Comparison of ENCODE assay signal across 8 mouse cellular contexts in genomic region chr12:106378303-106379075, GRCm38 (mm10).
A peak's percentile ranks its signal among the peaks of the same experiment; 100 is the strongest.
DNase-seq lines count a peak whose midpoint lies in the region; ATAC-seq and TF ChIP-seq lines count a peak whose summit lies in the region.

No protein-coding gene starts in this region.

- WGBS in heart, embryonic 16.5 days: 26% methylated on average over 19 of the region's 19 CpGs
- 16% methylated on average over 19 of the region's 19 CpGs for WGBS in forebrain, embryonic 10.5 days
- WGBS in neural tube, embryonic 13.5 days: 11% methylated on average over 19 of the region's 19 CpGs
- 29% methylated on average over 19 of the region's 19 CpGs for WGBS in cerebellum, adult 2 months

- TF ChIP-seq POLR2A in cerebellum, adult 2 months (IDR thresholded peaks at IDR 0.05; ENCODE audit: borderline replicate concordance, insufficient read depth, low read length): no peak

- no peaks in the 10 kb centered on the region for H3K36me3 ChIP-seq in heart, embryonic 16.5 days (ENCODE audit: control insufficient read depth, insufficient read depth)
- H3K36me3 ChIP-seq in forebrain, embryonic 10.5 days (replicated peaks): no peaks in the 10 kb centered on the region
- no peaks in the 10 kb centered on the region for H3K36me3 ChIP-seq in neural tube, embryonic 13.5 days

- no peaks in the 10 kb centered on the region for H3K4me1 ChIP-seq in heart, embryonic 16.5 days (ENCODE audit: control insufficient read depth, insufficient read depth, low read length)
- peaks cover 35% of the 10 kb centered on the region for H3K4me1 ChIP-seq in forebrain, embryonic 10.5 days
- H3K4me1 ChIP-seq in neural tube, embryonic 13.5 days (replicated peaks): peaks cover 66% of the 10 kb centered on the region
- no peaks in the 10 kb centered on the region for H3K4me1 ChIP-seq in cerebellum, adult 2 months (ENCODE audit: control insufficient read depth, insufficient read depth, low read length)

- TF ChIP-seq CTCF in cerebellum, adult 2 months (IDR thresholded peaks at IDR 0.05; ENCODE audit: borderline replicate concordance, insufficient read depth, low read depth, low read length): no peak

- DNase-seq in heart, postnatal 4 days: no peak
- peak; percentile 53 for DNase-seq in forebrain, embryonic 10.5 days (ENCODE audit: extremely low spot score, low spot score)
- DNase-seq in kidney, postnatal 10 days: peak; percentile 17
- DNase-seq in cerebellum, adult 2 months: no peak
- no peak for DNase-seq in cerebellum, postnatal 4 days (ENCODE audit: low spot score in 2 of 2)
- no peak for DNase-seq in gastrocnemius, postnatal 10 days

- peaks cover 2% of the 10 kb centered on the region; the same call in 1 of the 2 replicates for H3K27me3 ChIP-seq in heart, embryonic 16.5 days (ENCODE audit: control insufficient read depth, insufficient read depth, low read length)
- peaks cover 52% of the 10 kb centered on the region for H3K27me3 ChIP-seq in forebrain, embryonic 10.5 days (ENCODE audit: poor library complexity, severe bottlenecking)
- H3K27me3 ChIP-seq in neural tube, embryonic 13.5 days: no peaks in the 10 kb centered on the region
- peaks cover 4% of the 10 kb centered on the region; the same call in 1 of the 2 replicates for H3K27me3 ChIP-seq in cerebellum, adult 2 months (ENCODE audit: control insufficient read depth, insufficient read depth, low read length)

- H3K4me3 ChIP-seq in heart, embryonic 16.5 days (ENCODE audit: low read length): peak overlapping the region; percentile 44
- H3K4me3 ChIP-seq in forebrain, embryonic 10.5 days: peak overlapping the region; percentile 48
- peak overlapping the region; percentile 30 for H3K4me3 ChIP-seq in neural tube, embryonic 13.5 days
- H3K4me3 ChIP-seq in cerebellum, adult 2 months (replicated peaks; ENCODE audit: insufficient read depth, low read depth, low read length): no peak overlapping the region

- no peak for ATAC-seq in heart, embryonic 16.5 days (replicated peaks; ENCODE audit: extremely low read depth, insufficient read depth, low FRiP score)
- ATAC-seq in neural tube, embryonic 13.5 days (ENCODE audit: low read depth): no peak

- H3K27ac ChIP-seq in heart, embryonic 16.5 days (ENCODE audit: low read length): no peak overlapping the region
- peak overlapping the region; percentile 81 for H3K27ac ChIP-seq in forebrain, embryonic 10.5 days
- peak overlapping the region; percentile 67 for H3K27ac ChIP-seq in neural tube, embryonic 13.5 days (replicated peaks)
- H3K27ac ChIP-seq in cerebellum, adult 2 months (ENCODE audit: insufficient read depth, low read length): no peak overlapping the region

- no peak overlapping the region for H3K9ac ChIP-seq in heart, embryonic 16.5 days (ENCODE audit: low read length)
- peak overlapping the region; percentile 63 for H3K9ac ChIP-seq in neural tube, embryonic 13.5 days

- H3K4me2 ChIP-seq in heart, embryonic 16.5 days (ENCODE audit: low read depth, low read length): peak overlapping the region; percentile 65
- H3K4me2 ChIP-seq in neural tube, embryonic 13.5 days: peak overlapping the region; percentile 56

- H3K9me3 ChIP-seq in heart, embryonic 16.5 days (replicated peaks; ENCODE audit: control insufficient read depth, low read length): no peaks in the 10 kb centered on the region
- no peaks in the 10 kb centered on the region for H3K9me3 ChIP-seq in forebrain, embryonic 10.5 days
- H3K9me3 ChIP-seq in neural tube, embryonic 13.5 days: no peaks in the 10 kb centered on the region

Comparison
In these comparisons a context has a peak if more than half of its experiments do, and no peak if none do; other contexts are left out.
1. H3K27ac ChIP-seq: peak in forebrain, embryonic 10.5 days (single experiment) and neural tube, embryonic 13.5 days (single experiment); none in heart, embryonic 16.5 days (single experiment) and cerebellum, adult 2 months (single experiment).
2. DNase-seq: peak in forebrain, embryonic 10.5 days (single experiment) and kidney, postnatal 10 days (single experiment); none in heart, postnatal 4 days (single experiment), cerebellum, adult 2 months (0 of 2), cerebellum, postnatal 4 days (0 of 2) and gastrocnemius, postnatal 10 days (single experiment).